Comparison of ENCODE assay signal across 17 mouse cellular contexts in the genomic region with DNA sequence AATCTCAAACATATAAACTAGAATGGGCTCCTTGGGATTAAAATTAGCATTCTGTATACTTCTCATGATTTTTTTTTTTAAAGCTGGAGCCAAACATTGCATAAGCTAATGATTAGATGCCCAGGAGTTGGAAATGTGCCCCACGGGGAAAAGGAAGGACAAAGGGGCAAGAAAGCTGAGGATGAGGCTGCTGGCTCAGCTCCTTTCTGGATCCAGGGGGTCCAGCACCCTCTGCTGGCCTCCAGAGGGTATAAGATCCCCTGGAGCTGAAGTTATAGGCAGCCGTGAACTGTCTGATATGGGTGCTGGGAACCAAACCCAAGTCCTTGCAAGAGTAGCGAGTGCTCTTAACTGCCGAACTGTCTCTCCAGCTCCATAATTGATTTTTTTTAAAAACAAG. TPM values are rescaled to one million over a fixed set of nuclear protein-coding genes. Genes with fewer than 3 reads are reported as not detected.
DNase-seq lines count a peak whose midpoint lies in the region; ATAC-seq and TF ChIP-seq lines count a peak whose summit lies in the region.
"Had no signal": no experiment of that assay in that cellular context is flagged by ENCODE, and none has a peak within 500 bp of the region (broad histone marks: within the 10 kb centered on the region; RNA-seq: fewer than 3 reads in every experiment).

No protein-coding gene starts in this region.

- DNase-seq in 416B (ENCODE audit: low read depth): peak; percentile 4
- peak; percentile 81 for DNase-seq in kidney, adult 9 months
- no peak for DNase-seq in left cerebral cortex, postnatal 36 days (ENCODE audit: low spot score in 2 of 2)
- DNase-seq in embryonic facial prominence, embryonic 10.5 days (ENCODE audit: low spot score): no peak
- DNase-seq in left cerebral cortex, adult 2 months (ENCODE audit: extremely low spot score in 1 of 2, low spot score in 2 of 2): no peak
- DNase-seq: adrenal gland, adult 8-10 months; cerebellum, adult 18-20 months; heart, postnatal 14 days; lung, postnatal 36 days had no signal

- intact Hi-C loops in left cerebral cortex, postnatal 36 days (cut with DNase I): no loop called here
- intact Hi-C loops in left cerebral cortex, adult 2 months (cut with DNase I): no loop called here

- no peak for TF ChIP-seq EP300 in ES-Bruce4 (IDR thresholded peaks at IDR 0.05; ENCODE audit: insufficient read depth, low read depth, low read length)

- H3K4me3 ChIP-seq in intestine, postnatal 0 days (ENCODE audit: low read depth, low read length): no peak overlapping the region
- no peak overlapping the region for H3K4me3 ChIP-seq in intestine, embryonic 15.5 days (replicated peaks)
- H3K4me3 ChIP-seq in ES-Bruce4 (ENCODE audit: low read depth, low read length): no peak overlapping the region
- no peak overlapping the region for H3K4me3 ChIP-seq in embryonic facial prominence, embryonic 10.5 days
- no peak overlapping the region for H3K4me3 ChIP-seq in left cerebral cortex, adult 2 months
- H3K4me3 ChIP-seq: forebrain, embryonic 12.5 days; midbrain, embryonic 12.5 days; myocyte had no signal

- 95% methylated on average over 4 of the region's 4 CpGs for WGBS in intestine, postnatal 0 days
- WGBS in intestine, embryonic 15.5 days: 93% methylated on average over 4 of the region's 4 CpGs
- WGBS in embryonic facial prominence, embryonic 10.5 days: 89% methylated on average over 4 of the region's 4 CpGs

- peak; percentile 12; the same call in 1 of the 2 replicates for TF ChIP-seq CTCF in intestine, postnatal 0 days (IDR thresholded peaks at IDR 0.05; ENCODE audit: low read depth)
- peak; percentile 68 for TF ChIP-seq CTCF in ES-Bruce4 (IDR thresholded peaks at IDR 0.05; ENCODE audit: low read depth, low read length)
- no peak; the same call in 1 of the 2 replicates for TF ChIP-seq CTCF in left cerebral cortex, adult 2 months (IDR thresholded peaks at IDR 0.05)

- H3K27me3 ChIP-seq in intestine, postnatal 0 days (replicated peaks; ENCODE audit: control insufficient read depth, insufficient read depth, low read length): no peaks in the 10 kb centered on the region
- no peaks in the 10 kb centered on the region for H3K27me3 ChIP-seq in intestine, embryonic 15.5 days (replicated peaks)
- no peaks in the 10 kb centered on the region for H3K27me3 ChIP-seq in ES-Bruce4 (ENCODE audit: control insufficient read depth, insufficient read depth, low read length, poor library complexity, severe bottlenecking)
- no peaks in the 10 kb centered on the region for H3K27me3 ChIP-seq in embryonic facial prominence, embryonic 10.5 days (replicated peaks; ENCODE audit: low read depth, poor library complexity, severe bottlenecking)
- H3K27me3 ChIP-seq: forebrain, embryonic 12.5 days; midbrain, embryonic 12.5 days had no signal

- no peak overlapping the region for H3K4me2 ChIP-seq in intestine, postnatal 0 days (replicated peaks; ENCODE audit: low read depth)
- H3K4me2 ChIP-seq in intestine, embryonic 15.5 days (replicated peaks): no peak overlapping the region
- H3K4me2 ChIP-seq: forebrain, embryonic 12.5 days; liver, embryonic 11.5 days; midbrain, embryonic 12.5 days had no signal

- no peak overlapping the region for H3K27ac ChIP-seq in intestine, postnatal 0 days (ENCODE audit: low read depth, low read length)
- no peak overlapping the region for H3K27ac ChIP-seq in intestine, embryonic 15.5 days
- no peak overlapping the region for H3K27ac ChIP-seq in ES-Bruce4 (ENCODE audit: insufficient read depth, low read length)
- H3K27ac ChIP-seq in embryonic facial prominence, embryonic 10.5 days (replicated peaks): no peak overlapping the region
- no peak overlapping the region for H3K27ac ChIP-seq in left cerebral cortex, adult 2 months
- H3K27ac ChIP-seq: forebrain, embryonic 12.5 days; hindbrain, postnatal 0 days; midbrain, embryonic 12.5 days had no signal

- H3K4me1 ChIP-seq in intestine, postnatal 0 days (replicated peaks; ENCODE audit: control insufficient read depth, insufficient read depth, low read length): no peaks in the 10 kb centered on the region
- no peaks in the 10 kb centered on the region for H3K4me1 ChIP-seq in intestine, embryonic 15.5 days (replicated peaks)
- H3K4me1 ChIP-seq in ES-Bruce4 (ENCODE audit: control insufficient read depth, insufficient read depth, low read length): no peaks in the 10 kb centered on the region
- H3K4me1 ChIP-seq in embryonic facial prominence, embryonic 10.5 days: no peaks in the 10 kb centered on the region
- H3K4me1 ChIP-seq: forebrain, embryonic 12.5 days; midbrain, embryonic 12.5 days had no signal

- H3K9ac ChIP-seq in intestine, postnatal 0 days (ENCODE audit: low read depth, low read length): no peak overlapping the region
- no peak overlapping the region for H3K9ac ChIP-seq in intestine, embryonic 15.5 days
- no peak overlapping the region for H3K9ac ChIP-seq in ES-Bruce4 (ENCODE audit: low read depth, poor library complexity, severe bottlenecking)
- H3K9ac ChIP-seq: forebrain, embryonic 12.5 days; midbrain, embryonic 12.5 days had no signal

- no peak for TF ChIP-seq POLR2A in ES-Bruce4 (IDR thresholded peaks at IDR 0.05; ENCODE audit: insufficient read depth, low read length)

- H3K9me3 ChIP-seq in intestine, postnatal 0 days (ENCODE audit: control insufficient read depth): no peaks in the 10 kb centered on the region
- no peaks in the 10 kb centered on the region for H3K9me3 ChIP-seq in intestine, embryonic 15.5 days
- H3K9me3 ChIP-seq in ES-Bruce4 (replicated peaks; ENCODE audit: control insufficient read depth, insufficient read depth, low read length, poor library complexity, severe bottlenecking): no peaks in the 10 kb centered on the region
- H3K9me3 ChIP-seq in embryonic facial prominence, embryonic 10.5 days: no peaks in the 10 kb centered on the region
- H3K9me3 ChIP-seq: forebrain, embryonic 12.5 days; midbrain, embryonic 12.5 days had no signal

- no peak for ATAC-seq in intestine, postnatal 0 days
- ATAC-seq in intestine, embryonic 15.5 days: no peak
- ATAC-seq: hindbrain, postnatal 0 days had no signal

- H3K36me3 ChIP-seq in intestine, postnatal 0 days (ENCODE audit: control insufficient read depth, insufficient read depth): no peaks in the 10 kb centered on the region
- H3K36me3 ChIP-seq in intestine, embryonic 15.5 days: no peaks in the 10 kb centered on the region
- H3K36me3 ChIP-seq in ES-Bruce4 (ENCODE audit: control insufficient read depth, insufficient read depth, low read length, poor library complexity, severe bottlenecking): no peaks in the 10 kb centered on the region
- H3K36me3 ChIP-seq in embryonic facial prominence, embryonic 10.5 days (replicated peaks): no peaks in the 10 kb centered on the region
- H3K36me3 ChIP-seq: forebrain, embryonic 12.5 days; midbrain, embryonic 12.5 days had no signal

RNA-seq across cellular contexts. Expression of gene Polr2m, which starts 30.1 kb away (rescaled TPM):
- polyA plus RNA-seq in intestine, postnatal 0 days (2015; fragmentation: Nextera tagmentation; extraction: Ambion mirVana): 103 TPM in 2 replicates
- 324 and 329 TPM in 2 replicates for polyA plus RNA-seq in intestine, embryonic 15.5 days (2015; fragmentation: Nextera tagmentation; extraction: Ambion mirVana)
- 200 and 203 TPM in 2 replicates for polyA plus RNA-seq in ES-Bruce4 (2011; ENCODE audit: insufficient read depth, insufficient read length, low read depth, missing spikeins)
- total RNA-seq in left cerebral cortex, postnatal 36 days (2021): 100 to 1,000 TPM; 190 to 225 TPM
- 582 and 585 TPM in 2 replicates for polyA plus RNA-seq in embryonic facial prominence, embryonic 10.5 days (2016; fragmentation: Nextera tagmentation; extraction: Ambion mirVana)
- total RNA-seq in left cerebral cortex, adult 2 months (2021): 100 to 1,000 TPM; 193 to 194 TPM

Comparison
In these comparisons a context has a peak if more than half of its experiments do, and no peak if none do; other contexts are left out.
1. DNase-seq: peak in 416B (single experiment) and kidney, adult 9 months (single experiment); none in left cerebral cortex, postnatal 36 days (0 of 2), embryonic facial prominence, embryonic 10.5 days (single experiment) and left cerebral cortex, adult 2 months (0 of 2).